Mouse (Mus musculus) C2C12 (cell line): ENCODE measurements around the gene Cep350. TPM values are rescaled to one million over a fixed set of nuclear protein-coding genes. Genes with fewer than 3 reads are reported as not detected.
"Not testable (repeated sequence)": the region's sequence is repeated elsewhere in the genome, so short reads cannot be mapped to it uniquely, and the experiment has no call there.

Experiments
- H3K27me3 ChIP-seq: one replicate; pipeline ENCODE4 v1.6.1; 2011; ENCODE audit not compliant: control insufficient read depth, insufficient read depth, insufficient read length
- H3K36me3 ChIP-seq: one replicate; pipeline ENCODE4 v1.6.1; 2011; ENCODE audit not compliant: control insufficient read depth, insufficient read depth
- H3K4me3 ChIP-seq: one replicate; pipeline ENCODE4 v1.5.1; 2011; ENCODE audit warnings: mild to moderate bottlenecking, control low read depth; ENCODE audit not compliant: poor library complexity, insufficient read depth, severe bottlenecking
- H3K79me2 ChIP-seq: one replicate; pipeline ENCODE4 v1.6.1; 2011; ENCODE audit not compliant: control insufficient read depth, insufficient read depth
- H3K79me3 ChIP-seq: one replicate; pipeline ENCODE4 v1.6.1; 2011; ENCODE audit warnings: low read depth, control low read depth
- H3ac ChIP-seq: one replicate; pipeline ENCODE3; 2011; ENCODE audit warnings: low read depth; ENCODE audit not compliant: control insufficient read depth, insufficient read length
- CEBPB ChIP-seq: IDR thresholded peaks from one replicate; pipeline ENCODE4 v1.6.1; 2011; ENCODE audit warnings: low read depth, mild to moderate bottlenecking, control low read depth, moderate library complexity
- CTCF ChIP-seq: IDR thresholded peaks from one replicate; pipeline ENCODE4 v1.5.1; 2011; ENCODE audit not compliant: control insufficient read depth, insufficient read depth, insufficient read length
- FOSL1 ChIP-seq: IDR thresholded peaks from one replicate; pipeline ENCODE4 v1.8.0; 2011; ENCODE audit warnings: mild to moderate bottlenecking, low read length; ENCODE audit not compliant: poor library complexity, insufficient read depth, severe bottlenecking
- MAX ChIP-seq: IDR thresholded peaks from one replicate; pipeline ENCODE4 v1.6.1; 2011; ENCODE audit warnings: mild to moderate bottlenecking, control low read depth
- MYOD1 ChIP-seq: IDR thresholded peaks from one replicate; pipeline ENCODE4 v1.6.1; 2011; ENCODE audit warnings: low read depth; ENCODE audit not compliant: control insufficient read depth, insufficient read length
- MYOG ChIP-seq: IDR thresholded peaks from one replicate; pipeline ENCODE4 v1.6.1; 2011; ENCODE audit not compliant: control insufficient read depth, insufficient read length; ENCODE audit errors: extremely low read depth
- USF1 ChIP-seq: IDR thresholded peaks from one replicate; pipeline ENCODE4 v1.6.1; 2011; ENCODE audit warnings: low read depth, mild to moderate bottlenecking, control low read depth, moderate library complexity
- polyA plus RNA-seq: library from polyadenylated mRNA; unstranded; fragments of >200 nt; fragmentation: generic; extraction: Trizol; gene quantifications from one replicate; pipeline ENCODE4 v1.2.1, GENCODE M21; 2012; ENCODE audit warnings: missing spikeins

Cep350 gene
- polyA plus RNA-seq, 1 experiment, result 2.0 TPM

DNA sequence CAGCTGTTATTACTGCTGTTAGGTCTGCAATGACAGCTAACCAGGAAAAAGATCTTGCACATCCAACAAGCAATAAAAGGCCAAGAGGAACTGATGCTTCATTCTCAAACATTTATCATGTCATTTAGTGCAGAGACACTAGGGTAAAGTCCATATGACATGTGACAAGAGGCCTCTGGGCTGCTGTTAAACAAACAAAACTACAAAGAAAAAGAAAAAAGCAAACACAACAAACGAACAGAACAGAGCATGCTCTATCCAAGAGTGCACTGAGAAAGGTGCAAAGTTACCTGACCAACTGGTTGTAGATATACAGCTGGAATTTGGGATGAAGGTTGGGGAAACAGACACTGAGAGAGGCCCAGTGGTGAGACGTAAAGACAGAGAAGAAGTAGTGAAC lies 86.2 kb downstream of the Cep350 start:
- Histone ChIP-seq H3K4me3 (no peak overlapping the region), H3K79me3 (no peaks in the 10 kb centered on the region), H3K36me3 (peaks cover 16% of the 10 kb centered on the region), H3ac (no peak overlapping the region), H3K27me3 (no peaks in the 10 kb centered on the region), H3K79me2 (no peaks in the 10 kb centered on the region)
- TF ChIP-seq MAX (no peak), MYOG (no peak), MYOD1 (no peak), CEBPB (no peak), USF1 (no peak), FOSL1 (no peak)

DNA sequence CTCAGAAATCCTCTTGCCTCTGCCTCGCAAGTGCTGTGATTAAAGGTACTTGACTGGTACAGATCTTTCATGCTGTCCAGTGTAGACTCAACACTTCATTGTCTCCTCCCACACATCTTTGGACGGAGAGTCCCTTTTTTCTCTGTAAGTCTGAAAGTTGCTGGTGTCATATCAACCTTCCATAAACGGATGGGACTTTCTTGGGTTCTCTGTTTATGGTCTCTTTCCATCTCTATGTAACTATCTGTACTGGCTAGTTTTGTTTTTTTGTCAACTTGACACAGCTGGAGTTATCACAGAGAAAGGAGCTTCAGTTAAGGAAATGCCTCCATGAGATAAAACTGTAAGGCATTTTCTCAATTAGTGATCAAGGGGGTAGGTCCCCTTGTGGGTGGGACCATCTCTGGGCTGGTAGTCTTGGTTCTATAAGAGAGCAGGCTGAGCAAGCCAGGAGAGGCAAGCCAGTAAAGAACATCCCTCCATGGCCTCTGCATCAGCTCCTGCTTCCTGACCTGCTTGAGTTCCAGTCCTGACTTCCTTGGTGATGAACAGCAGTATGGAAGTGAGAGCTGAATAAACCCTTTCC lies 90.3 kb downstream of the Cep350 start:
- H3K36me3 ChIP-seq, result peaks cover 17% of the 10 kb centered on the region
- H3K79me2 ChIP-seq, H3K27me3 ChIP-seq, H3K79me3 ChIP-seq, H3ac ChIP-seq, H3K4me3 ChIP-seq: not testable (repeated sequence)

DNA sequence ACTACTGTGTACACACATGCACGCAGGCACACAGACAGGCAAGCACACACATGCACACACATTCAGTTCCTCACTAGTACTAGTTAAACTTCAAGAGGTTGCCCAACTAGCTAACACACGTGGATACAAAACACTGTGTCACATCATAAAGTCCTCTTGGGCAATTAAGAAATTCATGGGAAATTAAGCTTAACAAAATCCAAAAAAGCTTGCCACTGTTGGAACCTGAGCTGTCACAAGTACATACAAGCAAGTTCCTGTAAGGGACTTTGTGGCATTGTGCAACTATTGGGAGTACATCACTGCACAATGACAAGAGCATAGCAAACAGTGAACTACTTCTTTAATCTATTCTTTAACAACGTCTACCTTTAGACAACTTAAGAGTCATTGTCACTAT lies 93.5 kb downstream of the Cep350 start:
- Histone ChIP-seq H3K79me2 (no peaks in the 10 kb centered on the region), H3ac (no peak overlapping the region), H3K79me3 (no peaks in the 10 kb centered on the region), H3K4me3 (no peak overlapping the region), H3K27me3 (no peaks in the 10 kb centered on the region), H3K36me3 (peaks cover 11% of the 10 kb centered on the region)
- TF ChIP-seq CTCF (no peak), MYOG (no peak), USF1 (no peak), MAX (no peak), FOSL1 (no peak), CEBPB (no peak), MYOD1 (no peak)

GRCm38 (mm10) chr1:155862967-155863366 lies 110.1 kb downstream of the Cep350 start:
- Histone ChIP-seq H3K27me3 (no peaks in the 10 kb centered on the region), H3K79me2 (no peaks in the 10 kb centered on the region), H3K79me3 (no peaks in the 10 kb centered on the region), H3K4me3 (no peak overlapping the region), H3ac (no peak overlapping the region), H3K36me3 (peaks cover 53% of the 10 kb centered on the region)
- no peak for TF ChIP-seq MYOD1
- no peak for TF ChIP-seq FOSL1
- no peak for TF ChIP-seq MYOG
- TF ChIP-seq CEBPB, result no peak
- no peak for TF ChIP-seq CTCF
- TF ChIP-seq MAX, result no peak
- no peak for TF ChIP-seq USF1

DNA sequence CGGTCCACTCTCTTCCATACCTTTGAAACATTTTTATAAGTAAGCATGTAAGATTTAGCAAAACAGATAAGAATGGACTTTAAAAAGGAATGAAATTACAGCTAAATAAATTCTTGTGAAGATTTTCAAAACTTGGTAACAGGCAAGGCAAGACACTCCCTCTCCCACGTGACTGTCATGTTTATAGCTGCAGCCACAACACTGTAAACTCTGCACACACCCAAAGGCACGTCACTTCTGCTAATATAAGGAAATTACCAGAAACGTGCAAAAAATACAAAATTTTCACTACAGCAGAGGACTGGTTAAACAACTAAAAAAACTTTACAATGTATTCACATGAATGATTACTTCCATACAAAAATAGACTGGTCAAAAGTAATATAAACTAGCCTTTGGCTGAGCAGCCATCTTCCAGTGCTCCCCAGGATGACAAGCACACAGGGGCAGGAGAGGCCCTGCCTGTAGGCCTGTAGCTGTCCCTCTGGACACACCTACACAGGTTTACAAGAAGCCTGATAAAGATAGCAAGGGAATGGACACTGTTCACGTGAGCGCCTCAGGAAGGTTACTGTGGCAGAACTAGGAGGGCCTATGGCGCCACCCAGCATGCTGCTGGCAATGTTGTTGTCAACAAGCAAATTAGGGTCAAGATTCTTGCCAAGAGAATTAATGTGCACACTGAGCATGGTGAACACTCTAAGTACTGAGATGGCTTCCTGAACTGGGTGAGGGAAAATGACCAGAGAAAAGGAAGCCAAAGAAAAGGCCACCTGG lies 117.9 kb downstream of the Cep350 start:
- Histone ChIP-seq H3K79me3 (no peaks in the 10 kb centered on the region), H3K79me2 (no peaks in the 10 kb centered on the region), H3K36me3 (peaks cover 15% of the 10 kb centered on the region), H3K4me3 (no peak overlapping the region), H3K27me3 (no peaks in the 10 kb centered on the region), H3ac (no peak overlapping the region)
- no peak for TF ChIP-seq USF1
- no peak for TF ChIP-seq CEBPB
- no peak for TF ChIP-seq FOSL1
- TF ChIP-seq CTCF, result no peak
- no peak for TF ChIP-seq MYOG
- no peak for TF ChIP-seq MYOD1
- TF ChIP-seq MAX, result no peak

DNA sequence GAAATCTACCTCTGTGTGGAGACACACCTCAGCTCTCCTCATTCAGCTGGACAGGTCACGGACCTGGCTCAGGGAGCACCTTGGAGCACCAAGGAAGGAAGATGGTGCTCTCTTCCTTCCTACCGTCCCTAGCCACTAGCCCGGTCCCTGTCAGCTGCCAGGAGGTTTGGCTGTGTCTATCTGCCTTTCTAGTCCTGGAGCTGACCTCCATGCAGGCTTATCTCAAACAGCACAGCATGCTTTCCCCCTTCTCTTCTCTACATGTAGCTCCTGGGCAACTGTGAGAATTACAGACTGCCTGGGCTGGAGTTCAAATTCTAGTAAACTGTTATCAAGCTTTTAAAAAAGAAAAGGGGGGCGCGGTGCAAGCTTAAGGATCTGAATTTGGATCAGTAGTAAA lies 120.0 kb downstream of the Cep350 start:
- Histone ChIP-seq H3K4me3 (no peak overlapping the region), H3K36me3 (peaks cover 9% of the 10 kb centered on the region), H3K79me3 (no peaks in the 10 kb centered on the region), H3K27me3 (no peaks in the 10 kb centered on the region), H3K79me2 (no peaks in the 10 kb centered on the region), H3ac (no peak overlapping the region)
- TF ChIP-seq MYOD1 (no peak), MAX (no peak), USF1 (no peak), CEBPB (no peak), CTCF (no peak), FOSL1 (no peak), MYOG (no peak)
